Mouse (Mus musculus): Measurements from ENCODE around the gene Tbc1d25. TPM values are rescaled to one million over a fixed set of nuclear protein-coding genes. Genes with fewer than 3 reads are reported as not detected.

Tbc1d25 gene
- 17.5 TPM for polyA plus RNA-seq (2017; shearing (Covaris generic))

GRCm38 (mm10) chrX:8175504-8176385 lies at the start of gene Tbc1d25:
Gene Tbc1d25 (minus strand): TSS chrX:8176181.

DNA sequence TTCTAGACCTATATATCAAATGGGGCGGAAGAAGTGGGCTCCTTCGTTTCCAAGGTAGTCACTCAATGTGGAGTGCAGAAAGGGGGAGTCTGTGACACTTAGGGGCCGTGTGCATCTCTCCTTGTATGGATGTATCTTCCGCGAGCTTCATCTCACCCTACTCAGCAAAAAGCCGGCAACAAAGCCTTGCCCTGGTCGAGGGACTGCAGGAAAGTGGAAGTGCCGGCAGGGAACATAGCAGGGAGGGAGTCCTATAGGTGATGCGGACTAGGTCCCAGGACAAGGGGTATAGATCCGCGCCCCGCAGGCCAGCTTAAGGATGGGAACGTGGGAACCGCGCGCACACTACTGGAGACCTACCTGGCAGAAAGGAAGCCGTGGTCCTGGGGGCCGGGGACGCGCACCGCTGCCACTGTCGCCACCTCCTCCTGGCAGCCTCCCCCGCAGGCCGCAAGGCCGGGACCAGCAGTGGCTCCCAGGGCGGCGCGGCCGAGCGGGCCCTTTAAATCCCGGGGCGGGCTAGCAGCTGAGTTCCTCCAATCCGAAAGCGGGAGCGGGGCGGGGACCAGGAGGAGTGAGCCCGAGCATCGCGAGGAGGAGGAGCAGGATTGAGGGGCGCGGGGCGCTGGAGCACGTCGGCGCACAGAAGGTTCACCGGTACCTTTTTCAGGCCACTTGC lies 30.2 kb upstream of the Tbc1d25 start, which contains the start of gene Porcn:
Porcn (minus strand) TSS at position 511 of the 679 bp plus-strand sequence.

DNA sequence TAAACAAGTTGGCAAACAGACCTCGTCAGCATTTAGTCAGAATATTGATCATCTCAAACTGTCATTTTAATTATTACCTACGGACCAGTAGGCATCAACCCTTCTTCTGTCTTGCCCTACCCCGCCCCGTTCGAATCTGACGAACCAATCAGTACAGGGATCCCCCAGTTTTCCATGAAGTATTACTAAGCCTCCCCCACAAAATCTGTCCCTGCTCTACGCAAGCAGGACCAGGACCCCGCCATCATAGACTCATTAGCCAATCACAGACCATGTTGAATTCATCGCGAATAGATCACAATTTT lies 17.4 kb upstream of the Tbc1d25 start, which contains the start of gene Ebp:
Ebp (minus strand) TSS at position 94 of the 305 bp plus-strand sequence.

GRCm38 (mm10) chrX:8145153-8145991 lies 30.6 kb downstream of the Tbc1d25 start, which contains the start of gene Rbm3:
Gene Rbm3 (minus strand): TSS chrX:8145880.

DNA sequence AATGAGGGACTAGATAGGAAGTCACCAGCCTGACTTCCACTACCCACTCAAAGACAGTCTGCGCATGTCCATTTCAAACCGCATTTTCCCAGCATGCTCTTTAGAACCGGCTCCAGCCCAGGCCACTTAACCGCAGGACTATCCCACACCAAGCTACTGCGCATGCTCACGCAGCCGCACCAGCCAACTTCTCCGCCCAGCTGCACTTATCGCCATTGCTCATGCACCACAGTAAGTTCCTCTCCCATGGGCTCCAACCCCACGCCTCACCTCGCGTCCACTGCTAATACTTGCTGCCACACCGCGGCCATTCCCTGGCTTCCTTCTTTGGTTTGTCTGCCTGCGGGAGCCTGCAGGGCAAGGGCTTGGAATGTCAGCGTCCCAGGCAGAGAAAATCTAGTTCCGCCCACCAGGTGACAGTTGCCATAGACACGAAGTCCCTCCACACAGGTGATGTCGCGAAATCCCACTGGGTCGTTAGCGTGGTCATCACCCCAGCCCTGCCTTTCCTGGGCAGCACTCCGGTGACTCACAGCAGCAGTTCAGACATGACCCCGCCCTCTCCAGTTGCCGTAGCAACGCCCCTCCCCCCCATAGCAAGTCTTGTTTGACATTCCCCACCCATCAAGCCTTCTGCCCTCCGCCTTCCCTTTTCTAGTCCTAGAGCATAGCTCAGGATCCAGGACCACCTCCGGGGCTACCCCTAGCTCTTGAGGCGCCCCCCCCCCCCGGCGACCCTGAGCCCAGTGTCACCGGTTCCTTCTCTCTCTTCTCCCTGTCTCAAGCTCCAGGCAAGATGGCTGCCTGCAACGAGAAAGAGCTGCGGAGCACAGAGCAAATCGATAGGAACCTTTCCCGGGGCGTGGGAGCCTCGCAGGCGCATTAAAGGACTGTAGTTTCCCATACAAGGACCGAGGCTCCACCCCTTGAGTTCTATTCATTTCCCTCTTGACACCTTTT lies 43.7 kb downstream of the Tbc1d25 start, which contains the start of gene Wdr13:
Wdr13 (minus strand) TSS at position 876 of the 960 bp plus-strand sequence.

Other genes with a start within 250 kb of the Tbc1d25 start
- gene Eras, start 247.6 kb downstream of the Tbc1d25 start, polyA plus RNA-seq (2017; shearing (Covaris generic)) = not detected
- gene Hdac6, start 228.3 kb downstream of the Tbc1d25 start, polyA plus RNA-seq (2017; shearing (Covaris generic)) = 15.6 TPM
- gene Gata1, start 198.1 kb downstream of the Tbc1d25 start, polyA plus RNA-seq (2017; shearing (Covaris generic)) = 58.7 TPM
- gene Glod5, start 157.7 kb downstream of the Tbc1d25 start, polyA plus RNA-seq (2017; shearing (Covaris generic)) = not detected
- 28.1 TPM for gene Suv39h1, start 101.4 kb downstream of the Tbc1d25 start, polyA plus RNA-seq (2017; shearing (Covaris generic))
- 97.9 TPM for gene Was, start 85.7 kb downstream of the Tbc1d25 start, polyA plus RNA-seq (2017; shearing (Covaris generic))
- 21.2 TPM for gene Wdr13, start 43.3 kb downstream of the Tbc1d25 start, polyA plus RNA-seq (2017; shearing (Covaris generic))
- gene Rbm3, start 30.3 kb downstream of the Tbc1d25 start, polyA plus RNA-seq (2017; shearing (Covaris generic)) = 638 TPM
- 125 TPM for gene Ebp, start 17.3 kb upstream of the Tbc1d25 start, polyA plus RNA-seq (2017; shearing (Covaris generic))
- 0.10 TPM for gene Porcn, start 30.3 kb upstream of the Tbc1d25 start, polyA plus RNA-seq (2017; shearing (Covaris generic))
- gene Ftsj1, start 76.2 kb upstream of the Tbc1d25 start, polyA plus RNA-seq (2017; shearing (Covaris generic)) = 23.1 TPM
- gene Slc38a5, start 95.0 kb upstream of the Tbc1d25 start, polyA plus RNA-seq (2017; shearing (Covaris generic)) = not detected
- not detected for gene Ssxb10, start 151.2 kb upstream of the Tbc1d25 start, polyA plus RNA-seq (2017; shearing (Covaris generic))
- not detected for gene Ssxb9, start 190.8 kb upstream of the Tbc1d25 start, polyA plus RNA-seq (2017; shearing (Covaris generic))
- gene Ssxb1, start 237.1 kb upstream of the Tbc1d25 start, polyA plus RNA-seq (2017; shearing (Covaris generic)) = not detected